Mouse (Mus musculus) embryo, embryonic 11.5 days (tissue): ENCODE results near the gene Il34.
"Not testable (repeated sequence)": the region's sequence is repeated elsewhere in the genome, so short reads cannot be mapped to it uniquely, and the experiment has no call there.

ENCODE experiments used
- DNase-seq: peaks from one replicate; pipeline ENCODE4 v3.0.0-alpha.2; 2012; ENCODE audit warnings: low read depth, low spot score

The Il34 gene

GRCm38 (mm10) chr8:110810481-110811065, 4.8 kb upstream of the Il34 start:
- no peak for DNase-seq

- no peak for DNase-seq
These were observed 4.1 kb upstream of the Il34 start for GRCm38 (mm10) chr8:110809831-110810230.

GRCm38 (mm10) chr8:110808495-110809472, 3.1 kb upstream of the Il34 start:
- DNase-seq, result peak; percentile 14

GRCm38 (mm10) chr8:110806146-110806545, 422 bp upstream of the Il34 start:
- no peak for DNase-seq

GRCm38 (mm10) chr8:110804825-110805514, 754 bp downstream of the Il34 start:
- no peak for DNase-seq

- no peak for DNase-seq
These were observed 1.9 kb downstream of the Il34 start for GRCm38 (mm10) chr8:110803856-110804255.

- no peak for DNase-seq
These were observed 2.7 kb downstream of the Il34 start for GRCm38 (mm10) chr8:110802988-110803387.

GRCm38 (mm10) chr8:110797086-110797485, 8.6 kb downstream of the Il34 start:
- DNase-seq, result no peak

- no peak for DNase-seq
These were observed 11.3 kb downstream of the Il34 start for GRCm38 (mm10) chr8:110794363-110794965.

GRCm38 (mm10) chr8:110793936-110794335, 11.8 kb downstream of the Il34 start:
- DNase-seq, result no peak

- no peak for DNase-seq
These were observed 12.2 kb downstream of the Il34 start for GRCm38 (mm10) chr8:110793511-110793910.

- DNase-seq, result no peak
These were observed 13.0 kb downstream of the Il34 start for GRCm38 (mm10) chr8:110792574-110793200.

GRCm38 (mm10) chr8:110791164-110791563, 14.6 kb downstream of the Il34 start:
- DNase-seq, result no peak

- DNase-seq, result no peak
These were observed 15.5 kb downstream of the Il34 start for GRCm38 (mm10) chr8:110790270-110790669.

- no peak for DNase-seq
These were observed 16.2 kb downstream of the Il34 start for GRCm38 (mm10) chr8:110789571-110789970.

- no peak for DNase-seq
These were observed 16.7 kb downstream of the Il34 start for GRCm38 (mm10) chr8:110788981-110789380.

GRCm38 (mm10) chr8:110787411-110787954, 18.2 kb downstream of the Il34 start:
- no peak for DNase-seq

- no peak for DNase-seq
These were observed 18.8 kb downstream of the Il34 start for GRCm38 (mm10) chr8:110786934-110787333.

GRCm38 (mm10) chr8:110786501-110786900, 19.2 kb downstream of the Il34 start:
- DNase-seq, result not testable (repeated sequence)

- no peak for DNase-seq
These were observed 20.4 kb downstream of the Il34 start for GRCm38 (mm10) chr8:110785366-110785765.
